Mouse (Mus musculus) hindbrain, embryonic 16.5 days (tissue): Measurements from ENCODE around the gene Ppp2r5e. TPM values are rescaled to one million over a fixed set of nuclear protein-coding genes. Genes with fewer than 3 reads are reported as not detected.
A peak's percentile ranks its signal among the peaks of the same experiment; 100 is the strongest.

Experiments
- ATAC-seq: fragments of 200-750 bp; cut with Nextera tagmentation; 2 replicates; pipeline ENCODE4 v1.8.0; 2017; ENCODE audit warnings: moderate TSS enrichment, moderate library complexity
- H3K27ac ChIP-seq: fragments of 300-500 bp; sonication (generic); 2 replicates; pipeline ENCODE4 v1.5.1; 2014; ENCODE audit warnings: low read depth, mild to moderate bottlenecking, control low read depth, low read length, moderate library complexity
- H3K27me3 ChIP-seq: fragments of 300-500 bp; sonication (generic); replicated peaks from 2 replicates; pipeline ENCODE4 v1.6.1; 2014; ENCODE audit warnings: low read length; ENCODE audit not compliant: control insufficient read depth, insufficient read depth
- H3K36me3 ChIP-seq: fragments of 300-500 bp; sonication (generic); 2 replicates; pipeline ENCODE4 v1.6.1; 2014; ENCODE audit warnings: mild to moderate bottlenecking, low read length, moderate library complexity, mixed read lengths; ENCODE audit not compliant: control insufficient read depth, insufficient read depth
- H3K4me1 ChIP-seq: fragments of 300-500 bp; sonication (generic); 2 replicates; pipeline ENCODE4 v1.6.1; 2014; ENCODE audit warnings: low read depth, low read length; ENCODE audit not compliant: control insufficient read depth, insufficient read depth
- H3K4me2 ChIP-seq: fragments of 300-500 bp; sonication (generic); 2 replicates; pipeline ENCODE4 v1.6.1; 2014; ENCODE audit warnings: mild to moderate bottlenecking, low read length, control low read depth, moderate library complexity
- H3K4me3 ChIP-seq: fragments of 300-500 bp; sonication (generic); 2 replicates; pipeline ENCODE4 v1.5.1; 2014; ENCODE audit warnings: mild to moderate bottlenecking, low read length, control low read depth, moderate library complexity
- H3K9ac ChIP-seq: fragments of 300-500 bp; sonication (generic); 2 replicates; pipeline ENCODE4 v1.6.1; 2014; ENCODE audit warnings: low read depth, mild to moderate bottlenecking, control low read depth, low read length, moderate library complexity
- H3K9me3 ChIP-seq: fragments of 300-500 bp; sonication (generic); 2 replicates; pipeline ENCODE4 v1.6.1; 2014; ENCODE audit warnings: mild to moderate bottlenecking, low read length, moderate library complexity; ENCODE audit not compliant: control insufficient read depth
- WGBS: fragments of 180-500 bp; shearing (Covaris S2); extraction: QIAGEN DNeasy Blood & Tissue Kit; methylation state at CpG from one replicate; pipeline ENCODE4 v1.1.7; 2014; 5-methylcytosine and 5-hydroxymethylcytosine counted together
- polyA plus RNA-seq: library from polyadenylated mRNA; unstranded; fragments of >200 nt; fragmentation: Nextera tagmentation; extraction: Ambion mirVana; gene quantifications from 2 replicates; pipeline ENCODE4 v1.2.1, GENCODE M21; 2015

The Ppp2r5e gene
- polyA plus RNA-seq, 1 experiment from 2014 or later = 14.5 TPM

DNA sequence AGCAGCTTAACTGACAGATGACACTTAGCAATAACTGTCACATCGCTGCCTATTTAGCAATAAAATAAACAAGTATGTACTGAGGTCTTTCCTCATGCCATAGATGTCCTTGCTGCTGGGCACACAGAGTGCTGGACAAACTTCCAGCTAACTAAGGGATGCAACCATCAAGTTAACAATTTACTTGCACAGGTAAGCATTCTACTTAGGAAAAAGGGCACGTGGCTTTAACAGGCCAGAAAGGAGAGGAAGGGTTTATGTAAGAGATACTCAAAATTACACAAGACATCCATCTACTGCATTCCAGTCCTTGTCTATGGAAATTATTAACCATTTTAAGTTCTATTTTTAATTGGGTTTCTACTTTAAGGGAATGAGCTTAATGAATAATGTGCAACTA is 123.0 kb downstream of the Ppp2r5e start:
- WGBS = 96% methylated on average over 2 of the region's 2 CpGs
- ATAC-seq = no peak
- Histone ChIP-seq H3K36me3 (peaks cover 2% of the 10 kb centered on the region; the same call in 1 of the 2 replicates), H3K4me2 (no peak overlapping the region), H3K27me3 (no peaks in the 10 kb centered on the region), H3K27ac (no peak overlapping the region), H3K4me1 (no peaks in the 10 kb centered on the region; the same call in 1 of the 2 replicates), H3K9me3 (no peaks in the 10 kb centered on the region), H3K4me3 (no peak overlapping the region), H3K9ac (no peak overlapping the region)

GRCm38 (mm10) chr12:75472107-75472506 is 123.9 kb downstream of the Ppp2r5e start:
- Histone ChIP-seq H3K27me3 (no peaks in the 10 kb centered on the region), H3K4me3 (no peak overlapping the region), H3K9ac (no peak overlapping the region), H3K36me3 (peaks cover 2% of the 10 kb centered on the region; the same call in 1 of the 2 replicates), H3K4me2 (no peak overlapping the region), H3K4me1 (no peaks in the 10 kb centered on the region; the same call in 1 of the 2 replicates), H3K27ac (no peak overlapping the region), H3K9me3 (no peaks in the 10 kb centered on the region)
- WGBS = 90% methylated on average over 3 of the region's 3 CpGs
- no peak for ATAC-seq

- 88% methylated on average over 6 of the region's 6 CpGs for WGBS
- no peaks in the 10 kb centered on the region for H3K27me3 ChIP-seq
Observed at GRCm38 (mm10) chr12:75467814-75468213, 128.2 kb downstream of the Ppp2r5e start.

GRCm38 (mm10) chr12:75467127-75467526 is 128.9 kb downstream of the Ppp2r5e start:
- no peak for ATAC-seq
- WGBS = 88% methylated on average over 5 of the region's 5 CpGs
- H3K9me3 ChIP-seq = no peaks in the 10 kb centered on the region

More at GRCm38 (mm10) chr12:75467814-75468213, 128.2 kb downstream of the Ppp2r5e start:
- H3K4me1 ChIP-seq = no peaks in the 10 kb centered on the region; the same call in 1 of the 2 replicates
- no peak overlapping the region for H3K27ac ChIP-seq
- no peak overlapping the region for H3K9ac ChIP-seq
- no peak overlapping the region for H3K4me2 ChIP-seq
- ATAC-seq = no peak
- H3K4me3 ChIP-seq = no peak overlapping the region
- H3K9me3 ChIP-seq = no peaks in the 10 kb centered on the region
- peaks cover 4% of the 10 kb centered on the region; the same call in 1 of the 2 replicates for H3K36me3 ChIP-seq

DNA sequence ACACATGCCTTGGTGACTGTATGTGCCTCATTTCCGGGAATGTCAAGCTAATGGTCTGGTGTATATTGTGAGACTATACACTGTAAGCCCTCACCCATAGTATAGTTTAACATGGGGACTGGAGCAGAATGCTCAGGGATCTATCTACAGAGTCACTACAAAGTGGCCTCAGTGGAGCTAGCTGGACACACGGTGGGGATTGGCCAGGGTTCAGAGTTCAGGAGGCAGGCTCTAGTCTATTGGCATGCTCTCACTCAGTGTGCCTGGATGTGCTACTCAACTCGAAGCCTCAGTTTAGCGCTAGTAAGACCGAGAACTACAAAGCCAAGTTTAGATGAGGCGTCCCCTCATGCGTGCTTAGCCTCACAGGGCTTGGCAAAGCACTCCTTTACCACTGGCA is 129.8 kb downstream of the Ppp2r5e start:
- Histone ChIP-seq H3K27me3 (no peaks in the 10 kb centered on the region), H3K4me1 (no peaks in the 10 kb centered on the region; the same call in 1 of the 2 replicates), H3K4me2 (no peak overlapping the region), H3K36me3 (peaks cover 7% of the 10 kb centered on the region; the same call in 1 of the 2 replicates), H3K27ac (no peak overlapping the region), H3K9me3 (no peaks in the 10 kb centered on the region), H3K4me3 (no peak overlapping the region), H3K9ac (no peak overlapping the region)
- ATAC-seq = no peak; the same call in 1 of the 2 replicates
- 92% methylated on average over 7 of the region's 7 CpGs for WGBS

More at GRCm38 (mm10) chr12:75467127-75467526, 128.9 kb downstream of the Ppp2r5e start:
- peaks cover 4% of the 10 kb centered on the region; the same call in 1 of the 2 replicates for H3K36me3 ChIP-seq
- no peak overlapping the region for H3K4me2 ChIP-seq
- H3K4me3 ChIP-seq = no peak overlapping the region
- H3K27me3 ChIP-seq = no peaks in the 10 kb centered on the region
- no peaks in the 10 kb centered on the region; the same call in 1 of the 2 replicates for H3K4me1 ChIP-seq
- no peak overlapping the region for H3K27ac ChIP-seq
- H3K9ac ChIP-seq = no peak overlapping the region

GRCm38 (mm10) chr12:75464016-75464769 is 131.9 kb downstream of the Ppp2r5e start:
- H3K9me3 ChIP-seq = no peaks in the 10 kb centered on the region
- no peaks in the 10 kb centered on the region for H3K27me3 ChIP-seq
- H3K4me3 ChIP-seq = no peak overlapping the region
- WGBS = 76% methylated on average over 9 of the region's 9 CpGs
- no peak overlapping the region for H3K27ac ChIP-seq
- H3K4me2 ChIP-seq = no peak overlapping the region
- no peak overlapping the region for H3K9ac ChIP-seq
- ATAC-seq = peak; percentile 60
- no peaks in the 10 kb centered on the region for H3K4me1 ChIP-seq
- H3K36me3 ChIP-seq = peaks cover 15% of the 10 kb centered on the region

- Histone ChIP-seq H3K27me3 (no peaks in the 10 kb centered on the region), H3K27ac (no peak overlapping the region), H3K9ac (no peak overlapping the region), H3K4me1 (no peaks in the 10 kb centered on the region), H3K9me3 (no peaks in the 10 kb centered on the region), H3K36me3 (peaks cover 15% of the 10 kb centered on the region), H3K4me2 (no peak overlapping the region), H3K4me3 (no peak overlapping the region)
- 85% methylated on average over 5 of the region's 5 CpGs for WGBS
- ATAC-seq = no peak
Observed at GRCm38 (mm10) chr12:75460561-75460960, 135.5 kb downstream of the Ppp2r5e start.

- ATAC-seq = no peak
Observed at GRCm38 (mm10) chr12:75459656-75460055, 136.4 kb downstream of the Ppp2r5e start.

GRCm38 (mm10) chr12:75453441-75453840 is 142.6 kb downstream of the Ppp2r5e start:
- no peak overlapping the region for H3K4me2 ChIP-seq
- no peak overlapping the region for H3K4me3 ChIP-seq
- ATAC-seq = no peak
- H3K9me3 ChIP-seq = no peaks in the 10 kb centered on the region
- 94% methylated on average over 6 of the region's 6 CpGs for WGBS
- no peaks in the 10 kb centered on the region for H3K27me3 ChIP-seq
- H3K4me1 ChIP-seq = no peaks in the 10 kb centered on the region
- no peak overlapping the region for H3K27ac ChIP-seq
- peaks cover 11% of the 10 kb centered on the region; the same call in 1 of the 2 replicates for H3K36me3 ChIP-seq
- no peak overlapping the region for H3K9ac ChIP-seq

More at GRCm38 (mm10) chr12:75459656-75460055, 136.4 kb downstream of the Ppp2r5e start:
- Histone ChIP-seq H3K4me3 (no peak overlapping the region), H3K4me2 (no peak overlapping the region), H3K27me3 (no peaks in the 10 kb centered on the region), H3K9ac (no peak overlapping the region), H3K27ac (no peak overlapping the region), H3K9me3 (no peaks in the 10 kb centered on the region), H3K36me3 (peaks cover 15% of the 10 kb centered on the region), H3K4me1 (no peaks in the 10 kb centered on the region)
- 82% methylated on average over 5 of the region's 5 CpGs for WGBS
